Mouse (Mus musculus) cerebellum, adult 2 months (tissue): ENCODE results near the gene Pex16.

ENCODE experiments used
- CTCF ChIP-seq: fragments of 200-500 bp; IDR thresholded peaks from 2 replicates; pipeline ENCODE4 v1.5.1; 2011; ENCODE audit warnings: low read depth, mild to moderate bottlenecking, control low read depth, low read length, moderate library complexity, borderline replicate concordance; ENCODE audit not compliant: insufficient read depth
- POLR2A ChIP-seq: fragments of 200-500 bp; IDR thresholded peaks from 2 replicates; pipeline ENCODE4 v1.6.1; 2011; ENCODE audit warnings: low read length, control low read depth, borderline replicate concordance; ENCODE audit not compliant: insufficient read depth

GRCm38 (mm10) chr2:92361795-92362194 lies 12.7 kb upstream of the Pex16 start:
- TF ChIP-seq CTCF (no peak), POLR2A (no peak)
